Mouse (Mus musculus) gastrocnemius, adult 2 months (tissue): ENCODE data around the gene Tifa. TPM values are rescaled to one million over a fixed set of nuclear protein-coding genes. Genes with fewer than 3 reads are reported as not detected.

Experiments used
- DNase-seq: peaks from one replicate; pipeline ENCODE4 v3.0.0; 2022
- H3K27ac ChIP-seq: fragments of 200-600 bp; 2 replicates; pipeline ENCODE4 v1.8.1; 2022; ENCODE audit warnings: mild to moderate bottlenecking
- H3K4me3 ChIP-seq: fragments of 200-600 bp; 2 replicates; pipeline ENCODE4 v1.8.1; 2022; ENCODE audit warnings: mild to moderate bottlenecking, moderate library complexity
- CTCF ChIP-seq: fragments of 200-600 bp; IDR thresholded peaks from 2 replicates; pipeline ENCODE4 v1.8.1; 2022; ENCODE audit warnings: antibody characterized with exemption, mild to moderate bottlenecking, moderate library complexity
- intact Hi-C: fragments of 180-260 bp; cut with DNase I; formaldehyde crosslinking; loops from one replicate; pipeline ENCODE4 v1.15.1; 2025
- long read RNA-seq, 2 experiments: library from polyadenylated mRNA; stranded (forward); transcript quantifications; one replicate each; pipeline ENCODE4 v2.0.0; 2021
- total RNA-seq, 2 experiments: library from RNA; stranded (reverse); gene quantifications; 2 replicates each; pipeline ENCODE4 v1.2.3; 2021

The Tifa gene
- 1 to 10 TPM in 1 of 2 experiments, under 1 TPM in 1; 0.64 to 1.3 TPM for total RNA-seq
- long read RNA-seq, experiment 1 = 0 reads
- long read RNA-seq, experiment 2 = 0 reads

- peak; percentile 78 for DNase-seq
- intact Hi-C loops = loop anchor here (5.0 kb wide), 1 partner anchor 48 kb away; the partner anchor contains the start of gene Ap1ar
- peak within 1 kb of the TSS; percentile 89 for H3K4me3 ChIP-seq
- peak within 1 kb of the TSS; percentile 77 for H3K27ac ChIP-seq
- TF ChIP-seq CTCF = peak; percentile 7; the same call in 1 of the 2 replicates
Observed at GRCm38 (mm10) chr3:127789500-127790191, at the start of gene Tifa. Tifa (plus strand) TSS chr3:127789805.

GRCm38 (mm10) chr3:127741473-127741872 is 48.1 kb upstream of the Tifa start:
- Histone ChIP-seq H3K27ac (no peak overlapping the region), H3K4me3 (no peak overlapping the region)
- intact Hi-C loops = no loop called here
- TF ChIP-seq CTCF = peak; percentile 20; the same call in 1 of the 2 replicates
- DNase-seq = no peak

GRCm38 (mm10) chr3:127743614-127744365 is 45.8 kb upstream of the Tifa start:
- no peak overlapping the region for H3K4me3 ChIP-seq
- no peak overlapping the region for H3K27ac ChIP-seq
- no peak for TF ChIP-seq CTCF
- intact Hi-C loops = no loop called here
- DNase-seq = no peak

GRCm38 (mm10) chr3:127745504-127745903 is 44.1 kb upstream of the Tifa start:
- no peak for DNase-seq
- no peak overlapping the region for H3K4me3 ChIP-seq
- intact Hi-C loops = no loop called here
- no peak overlapping the region for H3K27ac ChIP-seq
- no peak for TF ChIP-seq CTCF

- Histone ChIP-seq H3K4me3 (no peak overlapping the region), H3K27ac (no peak overlapping the region)
- intact Hi-C loops = no loop called here
- TF ChIP-seq CTCF = no peak
- DNase-seq = no peak
Observed at GRCm38 (mm10) chr3:127745911-127746640, 43.5 kb upstream of the Tifa start.

- no peak for TF ChIP-seq CTCF
- intact Hi-C loops = no loop called here
- no peak for DNase-seq
- Histone ChIP-seq H3K27ac (no peak overlapping the region), H3K4me3 (no peak overlapping the region)
Observed at GRCm38 (mm10) chr3:127748644-127749043, 41.0 kb upstream of the Tifa start.

GRCm38 (mm10) chr3:127749266-127749665 is 40.3 kb upstream of the Tifa start:
- no peak for DNase-seq
- H3K27ac ChIP-seq = no peak overlapping the region
- TF ChIP-seq CTCF = no peak
- H3K4me3 ChIP-seq = no peak overlapping the region
- intact Hi-C loops = no loop called here

GRCm38 (mm10) chr3:127749981-127750562 is 39.5 kb upstream of the Tifa start:
- Histone ChIP-seq H3K4me3 (no peak overlapping the region), H3K27ac (no peak overlapping the region)
- no peak for TF ChIP-seq CTCF
- intact Hi-C loops = no loop called here
- DNase-seq = no peak

GRCm38 (mm10) chr3:127756458-127756857 is 33.1 kb upstream of the Tifa start:
- no peak for DNase-seq
- intact Hi-C loops = no loop called here
- Histone ChIP-seq H3K27ac (no peak overlapping the region), H3K4me3 (no peak overlapping the region)
- TF ChIP-seq CTCF = no peak

- TF ChIP-seq CTCF = no peak
- Histone ChIP-seq H3K27ac (no peak overlapping the region), H3K4me3 (no peak overlapping the region)
- no peak for DNase-seq
- intact Hi-C loops = loop anchor here (2.0 kb wide), 1 partner anchor 133 kb away; no protein-coding TSS in a partner anchor
Observed at GRCm38 (mm10) chr3:127757886-127758301, 31.7 kb upstream of the Tifa start.

GRCm38 (mm10) chr3:127758806-127759205 is 30.8 kb upstream of the Tifa start:
- TF ChIP-seq CTCF = no peak
- Histone ChIP-seq H3K4me3 (no peak overlapping the region), H3K27ac (no peak overlapping the region)
- intact Hi-C loops = loop anchor here (2.0 kb wide), 1 partner anchor 134 kb away; no protein-coding TSS in a partner anchor
- no peak for DNase-seq

- H3K27ac ChIP-seq = no peak overlapping the region
Observed at GRCm38 (mm10) chr3:127759212-127759611, 30.4 kb upstream of the Tifa start.

More at GRCm38 (mm10) chr3:127759212-127759611, 30.4 kb upstream of the Tifa start:
- peak; percentile 53 for TF ChIP-seq CTCF
- no peak overlapping the region for H3K4me3 ChIP-seq
- no peak for DNase-seq
- intact Hi-C loops = loop anchor here (2.0 kb wide), 1 partner anchor 134 kb away; no protein-coding TSS in a partner anchor
